Mouse (Mus musculus): ENCODE results near the gene Pmvk.

Gene Pmvk

GRCm38 (mm10) chr3:89481488-89481887 is 27.1 kb downstream of the Pmvk start:
- no peak for DNase-seq (ENCODE audit: low spot score)

- no peak for DNase-seq (ENCODE audit: low spot score)
Observed at GRCm38 (mm10) chr3:89482249-89482648, 27.9 kb downstream of the Pmvk start.

- DNase-seq (ENCODE audit: low spot score) = peak; percentile 9
Observed at GRCm38 (mm10) chr3:89484766-89485524, 30.6 kb downstream of the Pmvk start.

GRCm38 (mm10) chr3:89486111-89486510 is 31.8 kb downstream of the Pmvk start:
- DNase-seq (ENCODE audit: low spot score) = no peak

GRCm38 (mm10) chr3:89486916-89487702 is 32.8 kb downstream of the Pmvk start:
- DNase-seq (ENCODE audit: low spot score) = no peak

GRCm38 (mm10) chr3:89490790-89491189 is 36.4 kb downstream of the Pmvk start:
- no peak for DNase-seq (ENCODE audit: low spot score)

GRCm38 (mm10) chr3:89491559-89491958 is 37.2 kb downstream of the Pmvk start:
- DNase-seq (ENCODE audit: low spot score) = no peak

- no peak for DNase-seq (ENCODE audit: low spot score)
Observed at GRCm38 (mm10) chr3:89492701-89493151, 38.4 kb downstream of the Pmvk start.

GRCm38 (mm10) chr3:89494630-89495029 is 40.3 kb downstream of the Pmvk start:
- DNase-seq (ENCODE audit: low spot score) = no peak

GRCm38 (mm10) chr3:89496366-89496765 is 42.0 kb downstream of the Pmvk start:
- DNase-seq (ENCODE audit: low spot score) = no peak

GRCm38 (mm10) chr3:89499696-89500095 is 45.4 kb downstream of the Pmvk start:
- DNase-seq (ENCODE audit: low spot score) = no peak

GRCm38 (mm10) chr3:89501486-89501885 is 47.1 kb downstream of the Pmvk start:
- DNase-seq (ENCODE audit: low spot score) = no peak

GRCm38 (mm10) chr3:89502551-89502950 is 48.2 kb downstream of the Pmvk start:
- no peak for DNase-seq (ENCODE audit: low spot score)

- DNase-seq (ENCODE audit: low spot score) = no peak
Observed at GRCm38 (mm10) chr3:89508041-89508440, 53.7 kb downstream of the Pmvk start.

- DNase-seq (ENCODE audit: low spot score) = no peak
Observed at GRCm38 (mm10) chr3:89510979-89511378, 56.6 kb downstream of the Pmvk start.

- DNase-seq (ENCODE audit: low spot score) = no peak
Observed at GRCm38 (mm10) chr3:89511400-89511799, 57.1 kb downstream of the Pmvk start.

- DNase-seq (ENCODE audit: low spot score) = no peak
Observed at GRCm38 (mm10) chr3:89512225-89512624, 57.9 kb downstream of the Pmvk start.

- DNase-seq (ENCODE audit: low spot score) = no peak
Observed at GRCm38 (mm10) chr3:89515444-89515843, 61.1 kb downstream of the Pmvk start.

GRCm38 (mm10) chr3:89516321-89516720 is 62.0 kb downstream of the Pmvk start:
- DNase-seq (ENCODE audit: low spot score) = no peak

Data from left cerebral cortex, adult 11 months (tissue).